Mouse (Mus musculus) erythroblast, embryonic 14.5 days (primary cell): ENCODE results near the gene Nme3. TPM values are rescaled to one million over a fixed set of nuclear protein-coding genes. Genes with fewer than 3 reads are reported as not detected.

Source experiments
- H3K27me3 ChIP-seq: 2 replicates; pipeline ENCODE4 v1.6.1; 2012; ENCODE audit warnings: inconsistent platforms; ENCODE audit not compliant: control insufficient read depth
- H3K36me3 ChIP-seq: 2 replicates; pipeline ENCODE4 v1.6.1; 2012; ENCODE audit warnings: mild to moderate bottlenecking, inconsistent platforms; ENCODE audit not compliant: control insufficient read depth
- H3K4me1 ChIP-seq: 2 replicates; pipeline ENCODE4 v1.6.1; 2012; ENCODE audit warnings: inconsistent platforms; ENCODE audit not compliant: control insufficient read depth
- H3K4me3 ChIP-seq: replicated peaks from 2 replicates; pipeline ENCODE3; 2012; ENCODE audit warnings: moderate library complexity, mild to moderate bottlenecking, inconsistent platforms
- H3K9me3 ChIP-seq: 2 replicates; pipeline ENCODE4 v1.6.1; 2012; ENCODE audit warnings: low read length, inconsistent platforms, mixed read lengths; ENCODE audit not compliant: control insufficient read depth
- GATA1 ChIP-seq: IDR thresholded peaks from 2 replicates; pipeline ENCODE4 v1.6.1; 2012; ENCODE audit warnings: low read length, inconsistent platforms, mixed read lengths
- TAL1 ChIP-seq: IDR thresholded peaks from 3 replicates; pipeline ENCODE4 v1.6.1; 2012; ENCODE audit warnings: low read length, inconsistent platforms, mixed read lengths
- polyA plus RNA-seq: library from polyadenylated mRNA; stranded (reverse); fragments of >175 nt; gene quantifications from 2 replicates; pipeline ENCODE4 v1.2.3, GENCODE M21; 2012

Nme3 gene
- polyA plus RNA-seq, 1 experiment = 16.7 TPM

DNA sequence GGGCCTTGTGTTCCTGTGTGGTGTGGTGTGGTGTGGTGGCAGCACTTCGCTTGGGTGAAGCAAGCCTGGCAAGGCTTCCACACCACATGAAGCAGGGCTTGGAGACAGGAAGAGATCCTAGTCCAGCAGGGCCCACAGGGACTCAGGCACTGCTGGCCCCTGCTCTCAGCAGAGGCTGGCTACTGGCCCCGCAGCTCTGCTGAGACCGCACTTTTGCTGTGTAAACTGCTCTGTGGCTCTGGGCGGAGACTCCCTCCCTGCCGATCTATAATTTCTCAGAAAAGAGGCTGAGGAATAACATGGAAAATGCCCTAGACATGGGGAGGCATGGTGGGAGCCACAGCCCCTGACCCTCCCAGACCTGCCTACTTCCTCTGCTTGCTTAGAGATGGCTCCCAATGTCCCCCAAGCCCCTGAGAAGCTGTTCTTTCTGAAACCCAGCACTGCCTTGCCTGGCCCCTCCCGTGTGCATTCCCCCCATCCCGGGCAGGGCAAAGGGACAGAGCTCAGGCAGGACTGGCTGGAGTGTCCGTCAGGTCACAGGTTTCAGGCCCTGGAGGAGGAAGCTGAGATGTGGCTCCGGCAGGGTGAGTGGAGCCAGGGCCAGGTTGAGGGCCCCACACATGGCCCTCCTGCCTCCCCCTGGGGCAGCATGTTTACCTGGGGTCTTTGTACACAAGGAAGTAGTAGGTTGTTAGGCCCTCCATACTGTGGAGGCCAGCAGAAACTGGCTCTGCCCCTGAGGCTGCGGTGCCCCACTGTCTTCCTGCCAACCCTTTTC lies 18.8 kb upstream of the Nme3 start:
- TF ChIP-seq GATA1 = no peak
- no peak for TF ChIP-seq TAL1
- no peaks in the 10 kb centered on the region for H3K9me3 ChIP-seq
- H3K36me3 ChIP-seq = peaks cover 26% of the 10 kb centered on the region
- no peaks in the 10 kb centered on the region; the same call in 1 of the 2 replicates for H3K27me3 ChIP-seq
- no peak overlapping the region for H3K4me3 ChIP-seq
- H3K4me1 ChIP-seq = peaks cover 14% of the 10 kb centered on the region

DNA sequence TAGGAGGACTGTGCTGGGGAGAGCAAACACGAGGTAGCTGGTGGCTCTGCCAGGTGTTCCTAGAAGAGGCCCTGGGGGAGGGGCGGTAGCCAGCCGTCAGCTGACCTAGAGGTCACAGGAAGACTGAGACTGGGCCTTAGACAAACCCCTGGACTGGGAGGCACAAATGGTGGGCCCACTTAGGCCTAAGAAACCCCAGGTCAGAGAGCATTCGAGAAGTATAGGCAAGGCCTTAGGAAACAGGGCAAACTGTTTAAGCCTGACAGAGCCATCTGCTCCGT lies 18.2 kb upstream of the Nme3 start:
- no peaks in the 10 kb centered on the region; the same call in 1 of the 2 replicates for H3K27me3 ChIP-seq
- no peaks in the 10 kb centered on the region for H3K9me3 ChIP-seq
- H3K4me1 ChIP-seq = peaks cover 16% of the 10 kb centered on the region
- H3K36me3 ChIP-seq = peaks cover 31% of the 10 kb centered on the region
- TF ChIP-seq GATA1 (no peak), TAL1 (no peak)
- H3K4me3 ChIP-seq = no peak overlapping the region

DNA sequence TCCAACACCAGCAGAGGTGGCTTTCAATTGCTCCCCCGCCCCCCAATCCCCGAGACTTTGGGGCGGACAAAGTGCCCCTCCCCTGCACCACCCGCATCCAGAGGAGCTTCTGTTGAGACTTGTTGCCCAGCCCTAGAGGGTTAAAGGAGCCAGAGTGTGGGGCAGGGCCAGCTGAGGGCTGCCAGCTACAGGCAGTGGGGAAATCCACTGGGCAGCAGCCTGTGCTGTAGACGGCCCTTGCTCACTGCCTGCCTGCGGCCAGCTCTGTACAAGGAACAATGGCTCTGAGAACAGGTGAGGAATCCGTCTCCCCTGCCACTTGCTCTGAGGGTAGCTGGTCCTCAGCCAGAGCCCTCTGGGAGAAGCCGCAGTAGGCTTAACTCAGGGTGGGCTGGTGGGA lies 17.8 kb upstream of the Nme3 start:
- Histone ChIP-seq H3K9me3 (no peaks in the 10 kb centered on the region), H3K4me1 (peaks cover 21% of the 10 kb centered on the region), H3K36me3 (peaks cover 36% of the 10 kb centered on the region), H3K27me3 (no peaks in the 10 kb centered on the region; the same call in 1 of the 2 replicates), H3K4me3 (no peak overlapping the region)
- TF ChIP-seq TAL1 (no peak), GATA1 (no peak)

DNA sequence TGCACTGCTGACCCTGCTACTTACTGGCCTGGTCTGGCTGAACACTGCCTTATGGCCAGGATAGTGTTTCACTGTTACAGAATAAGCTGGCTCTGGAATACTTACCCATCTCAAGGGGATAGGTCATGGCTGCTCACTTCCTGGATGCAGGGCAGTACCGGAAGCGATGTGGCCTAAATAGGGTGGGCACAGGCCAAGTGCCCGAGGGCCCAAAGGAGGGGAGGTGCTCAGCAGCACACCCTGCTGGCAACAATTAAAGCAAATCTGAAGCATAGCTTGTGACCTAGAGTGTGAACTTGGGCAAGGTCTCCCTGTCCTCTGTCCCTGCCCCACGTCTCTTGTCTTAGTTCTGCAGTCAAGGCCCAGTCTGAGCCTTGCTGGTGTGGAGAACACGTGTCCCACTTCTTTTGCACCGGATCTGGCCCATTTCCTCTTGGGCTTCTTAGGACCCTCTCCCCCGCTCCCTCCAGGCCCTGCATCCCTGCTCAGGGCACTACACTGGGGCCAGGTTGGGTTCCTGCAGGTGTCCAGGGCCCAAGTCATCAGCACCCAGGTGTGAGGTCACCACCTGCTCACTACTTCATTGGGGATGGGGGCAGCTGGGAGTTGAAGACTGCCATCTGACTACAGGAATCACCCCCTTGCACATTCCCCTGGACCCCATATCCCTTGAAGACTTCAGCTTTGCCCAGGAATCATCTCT lies 14.4 kb upstream of the Nme3 start:
- H3K4me1 ChIP-seq = peaks cover 45% of the 10 kb centered on the region

DNA sequence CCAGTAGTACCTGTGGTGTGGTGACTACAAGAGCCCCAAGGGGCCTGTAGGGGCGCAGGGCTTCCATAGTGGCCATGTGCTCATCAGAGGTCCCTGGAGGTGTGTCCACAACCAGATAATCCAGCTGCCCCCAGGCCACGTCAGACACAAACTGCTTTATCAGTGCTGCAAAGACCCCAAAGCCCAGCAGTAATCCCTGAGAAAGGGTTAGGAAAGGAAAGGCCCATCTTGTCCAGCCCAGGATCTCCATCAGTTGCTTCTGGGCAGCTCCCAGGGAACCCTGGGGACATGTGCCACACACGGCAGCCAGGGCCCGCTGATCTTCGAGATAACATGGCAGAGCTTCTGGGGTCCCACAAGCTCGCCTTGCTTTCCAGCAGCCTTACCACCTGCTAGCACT lies 11.9 kb upstream of the Nme3 start:
- peaks cover 77% of the 10 kb centered on the region for H3K36me3 ChIP-seq
- TF ChIP-seq GATA1 (no peak), TAL1 (no peak)
- no peaks in the 10 kb centered on the region for H3K9me3 ChIP-seq
- H3K27me3 ChIP-seq = no peaks in the 10 kb centered on the region
- H3K4me1 ChIP-seq = peaks cover 57% of the 10 kb centered on the region
- peak overlapping the region; percentile 90 for H3K4me3 ChIP-seq

More for the DNA sequence above, 14.4 kb upstream of the Nme3 start:
- Histone ChIP-seq H3K9me3 (no peaks in the 10 kb centered on the region), H3K4me3 (no peak overlapping the region), H3K36me3 (peaks cover 56% of the 10 kb centered on the region), H3K27me3 (no peaks in the 10 kb centered on the region)
- TF ChIP-seq TAL1 (no peak), GATA1 (no peak)

DNA sequence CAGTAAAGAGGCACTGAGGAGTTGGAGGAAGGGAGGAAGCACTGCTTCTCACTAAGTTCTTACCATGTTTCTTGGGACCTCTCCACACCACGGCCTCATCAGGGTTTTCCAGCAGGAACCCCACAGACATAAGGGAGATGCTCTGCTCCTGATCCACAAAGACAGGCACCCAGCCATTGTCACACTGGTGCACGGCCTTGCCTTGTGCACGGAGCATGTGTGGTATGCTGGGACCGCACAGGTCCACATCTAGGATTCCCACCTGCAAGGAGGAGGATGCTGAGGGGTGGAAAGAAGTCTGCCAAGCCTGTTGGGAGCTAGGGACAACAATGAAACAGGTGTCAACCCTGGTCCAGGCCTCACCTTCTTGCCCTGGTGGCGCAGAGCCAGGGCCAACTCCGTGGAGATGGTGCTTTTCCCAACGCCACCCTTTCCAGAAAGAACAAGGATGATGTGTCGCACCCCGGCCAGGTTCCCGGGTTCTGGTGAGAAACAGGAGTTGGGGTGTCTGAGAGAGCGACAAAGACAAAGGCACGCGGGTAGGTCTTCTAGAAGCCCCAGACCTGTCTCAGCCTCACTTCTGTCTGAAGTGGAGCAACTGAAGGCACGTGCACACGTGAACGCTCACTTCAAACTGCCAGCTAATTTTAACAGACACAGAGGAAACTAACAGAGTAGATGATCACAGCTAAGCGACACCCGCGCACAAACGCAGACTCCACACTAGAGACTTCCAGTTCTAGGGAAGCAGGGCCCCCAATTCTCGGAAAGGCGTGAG lies 10.8 kb upstream of the Nme3 start:
- H3K4me3 ChIP-seq = peak overlapping the region; percentile 90
- no peak for TF ChIP-seq TAL1
- TF ChIP-seq GATA1 = no peak
- H3K36me3 ChIP-seq = peaks cover 82% of the 10 kb centered on the region
- peaks cover 67% of the 10 kb centered on the region for H3K4me1 ChIP-seq
- H3K27me3 ChIP-seq = no peaks in the 10 kb centered on the region
- H3K9me3 ChIP-seq = no peaks in the 10 kb centered on the region

DNA sequence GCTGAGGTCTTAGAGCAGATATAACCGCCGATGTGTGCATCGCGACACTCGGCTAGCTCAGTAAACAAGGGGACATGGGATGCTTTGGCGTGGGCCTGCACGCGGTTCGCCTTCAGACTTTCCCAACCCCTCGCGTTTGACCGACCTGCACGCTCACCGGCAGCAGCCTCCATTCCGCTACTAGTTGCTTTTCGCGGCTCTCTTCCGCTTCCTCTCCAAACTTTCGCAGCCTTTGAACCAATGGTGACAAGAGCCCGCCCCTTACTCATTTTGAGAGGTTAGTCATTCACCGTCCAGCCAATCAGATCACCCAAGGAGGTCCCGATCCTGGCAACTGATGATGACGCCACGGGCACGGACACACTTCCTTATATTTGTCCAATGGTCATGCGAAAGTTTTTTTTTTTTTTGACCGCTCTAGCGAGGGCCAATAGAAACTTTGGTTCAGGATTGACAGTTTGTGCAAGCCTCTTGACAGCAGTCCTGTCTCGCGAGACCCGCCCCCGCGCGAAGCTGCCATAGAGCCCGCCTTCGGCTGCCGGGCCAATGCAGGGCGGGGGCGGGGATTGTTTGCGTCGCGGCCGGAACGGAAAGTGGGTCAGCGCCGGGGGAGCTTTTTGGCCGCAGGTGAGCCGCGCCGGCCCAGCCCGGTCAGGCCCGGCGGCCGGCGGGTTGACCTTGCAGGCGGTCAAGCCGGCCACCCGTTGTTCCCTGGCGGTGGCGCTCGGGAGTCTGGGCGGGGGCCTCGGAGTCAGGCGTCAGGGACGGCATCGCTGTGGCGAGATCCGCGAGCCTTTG lies 10.0 kb upstream of the Nme3 start, which contains the start of the genes Nubp2 and Spsb3:
Gene Nubp2 (minus strand): TSS at position 216 of the 798 bp plus-strand sequence.
Gene Spsb3 (plus strand): TSS at position 510 of the 798 bp plus-strand sequence.
- Histone ChIP-seq H3K36me3 (peaks cover 82% of the 10 kb centered on the region), H3K4me3 (peak within 1 kb of the TSS; percentile 90), H3K27me3 (no peaks in the 10 kb centered on the region), H3K4me1 (peaks cover 71% of the 10 kb centered on the region), H3K9me3 (no peaks in the 10 kb centered on the region)
- no peak for TF ChIP-seq TAL1
- TF ChIP-seq GATA1 = no peak

DNA sequence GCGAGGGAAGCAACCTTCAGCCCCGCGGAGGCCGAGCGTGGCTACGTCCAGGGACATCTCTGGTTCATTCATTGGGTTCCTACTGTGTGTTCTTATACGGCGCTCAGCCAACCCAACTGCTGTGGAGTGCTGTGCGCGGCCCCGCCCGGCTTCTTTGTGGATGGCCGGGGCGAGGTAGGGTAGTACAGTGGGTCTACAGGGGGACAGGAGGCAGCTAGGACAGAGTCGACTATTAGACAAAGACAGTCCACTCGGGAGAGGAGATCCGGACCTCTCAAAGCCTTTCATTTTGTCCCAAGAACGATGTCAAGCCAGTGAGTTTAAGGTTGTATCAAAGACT lies 9.4 kb upstream of the Nme3 start:
- Histone ChIP-seq H3K36me3 (peaks cover 82% of the 10 kb centered on the region), H3K4me1 (peaks cover 68% of the 10 kb centered on the region), H3K9me3 (no peaks in the 10 kb centered on the region), H3K4me3 (peak overlapping the region; percentile 90), H3K27me3 (no peaks in the 10 kb centered on the region)
- TF ChIP-seq TAL1 (no peak), GATA1 (no peak)
